ENCODE assay signal across 9 mouse cellular contexts in the genomic region with DNA sequence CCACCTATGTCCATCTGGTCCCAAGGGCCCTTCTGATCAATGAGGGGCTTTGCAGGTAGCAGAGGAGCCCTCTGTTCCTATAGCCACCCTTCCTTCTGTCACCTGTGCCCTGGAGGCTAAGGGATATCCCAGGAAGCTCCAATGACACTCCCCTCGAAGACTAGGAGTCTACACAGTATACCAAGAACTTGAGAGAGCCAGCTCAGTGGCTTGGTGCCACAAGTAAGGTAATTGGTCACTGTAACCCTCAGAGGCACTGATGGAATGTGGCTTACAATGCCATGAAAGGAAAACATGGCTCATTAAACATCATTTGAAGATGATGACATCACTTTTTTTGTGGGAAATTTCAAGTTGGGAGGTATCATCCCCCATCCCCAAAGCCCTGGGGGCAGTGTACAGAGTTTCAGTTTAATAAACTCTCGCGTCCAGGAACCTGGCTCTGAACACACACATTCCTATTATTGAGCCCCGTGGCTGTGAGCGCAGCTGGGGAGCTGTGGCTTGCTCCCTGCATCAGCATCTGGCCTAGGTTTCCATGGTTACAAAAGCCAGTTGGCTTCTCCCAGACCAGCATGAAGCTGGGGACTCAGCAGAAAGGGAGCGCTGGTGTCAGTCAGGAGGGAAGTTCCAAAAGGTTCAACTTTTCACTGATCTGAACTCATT.
DNase-seq lines count a peak whose midpoint lies in the region; ATAC-seq lines count a peak whose summit lies in the region.
"Had no signal": no experiment of that assay in that cellular context is flagged by ENCODE, and none has a peak within 500 bp of the region (broad histone marks: within the 10 kb centered on the region; RNA-seq: fewer than 3 reads in every experiment).

No protein-coding gene starts in this region.

- no peak for ATAC-seq in heart, embryonic 12.5 days (ENCODE audit: insufficient number of reproducible peaks, low FRiP score)
- peak; percentile 56; the same call in 1 of the 2 replicates for ATAC-seq in forebrain, embryonic 13.5 days
- peak; percentile 60; the same call in 1 of the 2 replicates for ATAC-seq in neural tube, embryonic 15.5 days (ENCODE audit: low FRiP score)
- no peak; the same call in 1 of the 2 replicates for ATAC-seq in frontal cortex, adult (ENCODE audit: low TSS enrichment)

- H3K27me3 ChIP-seq in heart, embryonic 12.5 days (replicated peaks) = no peaks in the 10 kb centered on the region
- H3K27me3 ChIP-seq in forebrain, embryonic 13.5 days = no peaks in the 10 kb centered on the region
- H3K27me3 ChIP-seq in neural tube, embryonic 15.5 days (replicated peaks) = peaks cover 3% of the 10 kb centered on the region; the same call in 1 of the 2 replicates

- DNase-seq in heart, adult 11 months = peak; percentile 94
- peak; percentile 25 to 40 for DNase-seq in kidney, postnatal 36 days
- no peak for DNase-seq in lung, postnatal 25 days (ENCODE audit: low spot score)
- DNase-seq in urinary bladder, postnatal 25 days (ENCODE audit: low spot score) = no peak

- no peak overlapping the region for H3K4me2 ChIP-seq in heart, embryonic 12.5 days
- H3K4me2 ChIP-seq in forebrain, embryonic 13.5 days = no peak overlapping the region
- H3K4me2 ChIP-seq in neural tube, embryonic 15.5 days = no peak overlapping the region
- H3K4me2 ChIP-seq: liver, embryonic 11.5 days had no signal

- H3K4me1 ChIP-seq in heart, embryonic 12.5 days (replicated peaks) = peaks cover 29% of the 10 kb centered on the region
- H3K4me1 ChIP-seq in forebrain, embryonic 13.5 days = peaks cover 46% of the 10 kb centered on the region
- peaks cover 45% of the 10 kb centered on the region for H3K4me1 ChIP-seq in neural tube, embryonic 15.5 days

- H3K9me3 ChIP-seq in heart, embryonic 12.5 days (replicated peaks) = no peaks in the 10 kb centered on the region
- no peaks in the 10 kb centered on the region for H3K9me3 ChIP-seq in forebrain, embryonic 13.5 days (replicated peaks)
- no peaks in the 10 kb centered on the region for H3K9me3 ChIP-seq in neural tube, embryonic 15.5 days (replicated peaks)

- no peak overlapping the region for H3K9ac ChIP-seq in heart, embryonic 12.5 days
- H3K9ac ChIP-seq in forebrain, embryonic 13.5 days = no peak overlapping the region
- no peak overlapping the region for H3K9ac ChIP-seq in neural tube, embryonic 15.5 days (replicated peaks)

- 69% methylated on average over 6 of the region's 6 CpGs for whole genome bisulfite sequencing in heart, embryonic 12.5 days
- WGBS in forebrain, embryonic 13.5 days = 13% methylated on average over 6 of the region's 6 CpGs
- WGBS in neural tube, embryonic 15.5 days = 17% methylated on average over 6 of the region's 6 CpGs

- H3K4me3 ChIP-seq in heart, embryonic 12.5 days = no peak overlapping the region
- no peak overlapping the region for H3K4me3 ChIP-seq in forebrain, embryonic 13.5 days
- no peak overlapping the region for H3K4me3 ChIP-seq in neural tube, embryonic 15.5 days (replicated peaks)

- H3K27ac ChIP-seq in heart, embryonic 12.5 days (ENCODE audit: poor library complexity, severe bottlenecking) = no peak overlapping the region
- H3K27ac ChIP-seq in forebrain, embryonic 13.5 days = no peak overlapping the region
- H3K27ac ChIP-seq in neural tube, embryonic 15.5 days (replicated peaks) = peak overlapping the region; percentile 14; the same call in 1 of the 2 replicates

- H3K36me3 ChIP-seq in heart, embryonic 12.5 days = peaks cover 52% of the 10 kb centered on the region
- H3K36me3 ChIP-seq in forebrain, embryonic 13.5 days (ENCODE audit: poor library complexity, severe bottlenecking) = peaks cover 46% of the 10 kb centered on the region
- peaks cover 13% of the 10 kb centered on the region for H3K36me3 ChIP-seq in neural tube, embryonic 15.5 days

Comparison
In these comparisons a context has a peak if more than half of its experiments do, and no peak if none do; other contexts are left out.
1. DNase-seq: peak in heart, adult 11 months (single experiment) and kidney, postnatal 36 days (2 of 2); none in lung, postnatal 25 days (single experiment) and urinary bladder, postnatal 25 days (single experiment).
2. ATAC-seq: peak in forebrain, embryonic 13.5 days (single experiment) and neural tube, embryonic 15.5 days (single experiment); none in heart, embryonic 12.5 days (single experiment) and frontal cortex, adult (single experiment).